Mouse (Mus musculus) kidney, embryonic 16.5 days (tissue): Measurements from ENCODE around the gene Mef2b. TPM values are rescaled to one million over a fixed set of nuclear protein-coding genes. Genes with fewer than 3 reads are reported as not detected.

Experiments used
- ATAC-seq: fragments of 200-750 bp; cut with Nextera tagmentation; 2 replicates; pipeline ENCODE4 v1.8.0; 2017; ENCODE audit warnings: moderate TSS enrichment; ENCODE audit not compliant: low FRiP score, low TSS enrichment
- H3K27ac ChIP-seq: fragments of 300-500 bp; sonication (generic); 2 replicates; pipeline ENCODE4 v1.5.1; 2014; ENCODE audit warnings: low read length
- H3K27me3 ChIP-seq: fragments of 300-500 bp; sonication (generic); 2 replicates; pipeline ENCODE4 v1.6.1; 2014; ENCODE audit warnings: low read length, control low read depth, mixed read lengths; ENCODE audit not compliant: insufficient read depth
- H3K36me3 ChIP-seq: fragments of 300-500 bp; sonication (generic); 2 replicates; pipeline ENCODE4 v1.6.1; 2014; ENCODE audit warnings: low read length, control low read depth, mixed read lengths; ENCODE audit not compliant: insufficient read depth
- H3K4me1 ChIP-seq: fragments of 300-500 bp; sonication (generic); 2 replicates; pipeline ENCODE4 v1.6.1; 2014; ENCODE audit warnings: low read length, control low read depth, mixed read lengths; ENCODE audit not compliant: insufficient read depth
- H3K4me2 ChIP-seq: fragments of 300-500 bp; sonication (generic); replicated peaks from 2 replicates; pipeline ENCODE4 v1.6.1; 2014; ENCODE audit warnings: low read depth, low read length
- H3K4me3 ChIP-seq: fragments of 300-500 bp; sonication (generic); 2 replicates; pipeline ENCODE4 v1.5.1; 2014; ENCODE audit warnings: mild to moderate bottlenecking, low read length
- H3K9ac ChIP-seq: fragments of 300-500 bp; sonication (generic); replicated peaks from 2 replicates; pipeline ENCODE4 v1.6.1; 2014; ENCODE audit warnings: low read length
- H3K9me3 ChIP-seq: fragments of 300-500 bp; sonication (generic); 2 replicates; pipeline ENCODE4 v1.6.1; 2016; ENCODE audit warnings: low read length, control low read depth
- WGBS: fragments of 180-500 bp; shearing (Covaris S2); extraction: QIAGEN DNeasy Blood & Tissue Kit; methylation state at CpG from one replicate; pipeline ENCODE4 v1.1.7; 2014; 5-methylcytosine and 5-hydroxymethylcytosine counted together
- polyA plus RNA-seq: library from polyadenylated mRNA; unstranded; fragments of >200 nt; fragmentation: Nextera tagmentation; extraction: Ambion mirVana; gene quantifications from 2 replicates; pipeline ENCODE4 v1.2.1, GENCODE M21; 2015

Mef2b gene
- polyA plus RNA-seq, 1 experiment from 2014 or later: 0.24 TPM

DNA sequence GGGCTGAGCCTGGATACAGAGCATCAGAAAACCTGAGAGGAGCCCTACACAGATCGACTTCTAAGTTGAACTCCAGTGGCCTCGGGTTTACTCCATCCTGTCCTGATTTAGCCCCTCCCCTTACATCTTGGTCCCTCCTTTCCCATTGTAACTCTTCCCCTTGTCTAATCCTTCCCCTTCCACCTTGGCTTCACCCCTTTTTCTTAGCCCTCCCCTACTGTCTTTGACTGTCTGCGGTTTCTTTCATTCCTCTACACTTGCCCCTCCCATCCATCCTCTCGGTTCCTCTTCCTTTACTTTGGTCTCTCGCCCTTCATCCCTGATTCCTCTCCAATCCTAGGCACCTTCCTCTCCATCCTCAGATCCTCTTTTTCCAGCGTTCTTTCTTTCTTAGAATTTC lies 25.0 kb upstream of the Mef2b start:
- H3K36me3 ChIP-seq: no peaks in the 10 kb centered on the region
- peaks cover 82% of the 10 kb centered on the region for H3K27me3 ChIP-seq
- no peaks in the 10 kb centered on the region for H3K9me3 ChIP-seq
- no peak overlapping the region for H3K27ac ChIP-seq
- no peak for ATAC-seq
- H3K4me2 ChIP-seq: no peak overlapping the region
- no peak overlapping the region for H3K9ac ChIP-seq
- 18% methylated on average over 6 of the region's 6 CpGs for WGBS
- H3K4me1 ChIP-seq: no peaks in the 10 kb centered on the region
- H3K4me3 ChIP-seq: no peak overlapping the region

DNA sequence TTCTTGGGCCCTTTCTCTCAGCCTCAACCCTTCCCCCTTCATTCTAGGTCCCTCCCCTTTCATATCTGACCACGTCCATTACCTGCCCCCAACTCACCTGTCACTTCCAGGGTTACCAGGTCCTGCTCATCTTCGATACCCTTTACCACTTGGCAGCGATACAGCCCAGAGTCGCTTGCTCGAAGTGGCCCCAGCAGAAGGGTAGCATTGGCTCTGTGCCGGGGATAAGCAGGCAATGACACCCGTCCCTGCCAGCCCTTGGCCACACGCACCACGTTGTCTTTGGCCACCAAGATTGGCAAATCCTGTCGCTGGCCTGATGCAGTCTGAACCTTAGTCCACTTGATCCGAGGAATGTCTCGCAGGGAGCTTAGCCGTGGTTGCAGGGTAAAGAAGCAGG lies 24.6 kb upstream of the Mef2b start:
- WGBS: 71% methylated on average over 13 of the region's 13 CpGs
- Histone ChIP-seq H3K9me3 (no peaks in the 10 kb centered on the region), H3K4me2 (no peak overlapping the region), H3K36me3 (no peaks in the 10 kb centered on the region), H3K4me3 (no peak overlapping the region), H3K4me1 (no peaks in the 10 kb centered on the region), H3K9ac (no peak overlapping the region), H3K27me3 (peaks cover 83% of the 10 kb centered on the region), H3K27ac (no peak overlapping the region)
- no peak for ATAC-seq

DNA sequence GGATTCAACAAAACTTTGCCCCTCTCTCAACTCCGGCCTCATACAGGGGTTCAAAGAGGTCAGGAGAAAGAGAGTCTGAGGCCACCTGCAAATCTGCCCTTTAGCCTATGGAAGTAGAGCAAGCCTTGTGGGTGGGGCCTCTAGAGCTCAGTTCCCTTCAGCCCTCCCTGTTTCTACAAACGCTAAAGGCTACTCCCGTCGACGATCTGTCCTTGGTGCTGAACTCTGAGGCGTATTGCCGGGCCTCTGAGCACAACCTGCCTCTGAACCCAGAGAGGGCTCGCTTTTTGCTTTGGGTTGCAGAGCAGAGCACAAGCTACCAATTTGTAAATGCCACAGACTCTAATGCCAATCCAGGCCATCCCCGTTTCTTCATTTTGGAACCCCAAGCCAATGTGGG lies 21.9 kb upstream of the Mef2b start:
- no peak overlapping the region for H3K27ac ChIP-seq
- ATAC-seq: no peak; the same call in 1 of the 2 replicates
- H3K4me3 ChIP-seq: no peak overlapping the region
- peaks cover 73% of the 10 kb centered on the region for H3K27me3 ChIP-seq
- H3K4me1 ChIP-seq: peaks cover 5% of the 10 kb centered on the region
- no peaks in the 10 kb centered on the region for H3K36me3 ChIP-seq
- no peak overlapping the region for H3K4me2 ChIP-seq
- H3K9me3 ChIP-seq: no peaks in the 10 kb centered on the region
- 4% methylated on average over 9 of the region's 9 CpGs for WGBS
- H3K9ac ChIP-seq: no peak overlapping the region

DNA sequence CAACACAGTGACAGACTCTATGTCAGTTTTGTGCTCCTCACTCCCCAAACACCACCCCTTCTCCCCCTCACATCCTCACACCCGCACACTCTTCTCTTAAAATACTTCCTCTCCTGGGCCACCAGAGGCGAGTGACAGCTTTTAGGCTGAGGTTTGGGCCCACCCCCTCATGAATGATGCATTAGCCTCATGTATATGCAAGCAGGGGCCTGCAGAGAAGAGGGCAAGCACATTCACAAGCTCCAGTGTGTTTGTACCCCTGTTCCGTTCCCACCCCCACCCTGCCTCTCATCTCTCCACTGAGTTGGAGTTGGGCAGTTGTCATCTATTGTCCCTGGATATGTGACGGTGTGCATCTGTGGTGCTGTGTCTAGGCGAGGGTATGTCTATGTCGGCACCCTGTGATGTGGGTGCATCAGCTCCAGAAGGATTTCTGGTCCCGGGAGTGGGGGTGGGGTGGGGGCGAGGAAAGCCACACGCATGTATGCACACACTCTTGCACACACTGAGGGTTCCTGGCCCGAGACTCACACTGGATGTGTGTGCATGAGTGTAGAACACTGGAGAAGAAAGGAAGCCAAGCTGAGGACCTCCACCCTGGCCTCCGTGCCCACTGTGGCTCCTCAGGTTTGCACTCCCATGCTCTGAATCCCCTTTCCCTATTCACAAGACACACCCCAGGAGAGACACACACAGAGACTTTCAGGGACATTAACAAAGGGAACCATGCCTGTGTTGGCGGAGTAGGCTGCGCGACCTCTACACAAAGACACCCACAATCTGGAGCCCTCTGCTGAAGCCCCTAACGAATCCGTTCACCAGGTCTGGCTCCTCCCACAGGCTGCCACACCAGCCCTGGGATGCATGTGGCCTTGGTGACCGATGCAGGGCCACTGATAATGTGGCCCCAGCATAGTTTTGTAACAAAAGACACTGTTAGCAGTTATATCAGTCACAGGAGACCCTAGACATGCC lies 20.5 kb upstream of the Mef2b start:
- H3K27ac ChIP-seq: no peak overlapping the region
- no peak overlapping the region for H3K4me3 ChIP-seq
- no peak overlapping the region for H3K9ac ChIP-seq
- WGBS: 13% methylated on average over 17 of the region's 17 CpGs
- H3K4me2 ChIP-seq: no peak overlapping the region
- H3K4me1 ChIP-seq: peaks cover 5% of the 10 kb centered on the region
- ATAC-seq: no peak
- H3K27me3 ChIP-seq: peaks cover 59% of the 10 kb centered on the region
- H3K36me3 ChIP-seq: no peaks in the 10 kb centered on the region
- no peaks in the 10 kb centered on the region for H3K9me3 ChIP-seq

DNA sequence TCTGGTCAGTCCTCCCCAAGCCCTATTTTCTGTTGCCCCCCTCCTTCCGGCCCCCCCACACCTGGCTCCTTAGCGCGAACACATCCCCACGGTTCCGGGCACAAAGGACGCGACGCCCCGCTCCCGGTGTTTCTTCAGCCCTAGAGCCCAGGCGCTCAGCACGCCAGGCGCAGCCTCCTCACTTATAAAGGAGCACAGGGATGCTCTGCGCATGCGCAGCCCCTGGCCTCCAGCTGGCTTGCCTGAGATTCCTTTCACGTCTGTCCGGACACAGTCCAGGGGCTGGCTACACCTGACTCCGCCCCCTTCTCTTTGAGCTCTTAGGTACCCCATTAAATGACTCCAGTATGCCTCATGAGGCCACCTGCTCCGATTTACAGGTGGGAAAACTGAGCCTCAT lies 18.8 kb upstream of the Mef2b start, which contains the start of gene Ncan:
TSS of gene Ncan (minus strand) at position 207 of the 400 bp plus-strand sequence.
- peak within 1 kb of the TSS; percentile 41 for H3K4me2 ChIP-seq
- H3K27ac ChIP-seq: no peak within 1 kb of the TSS
- no peak within 1 kb of the TSS for H3K9ac ChIP-seq
- peaks cover 5% of the 10 kb centered on the region for H3K4me1 ChIP-seq
- H3K27me3 ChIP-seq: peaks cover 48% of the 10 kb centered on the region
- no peaks in the 10 kb centered on the region for H3K36me3 ChIP-seq
- H3K9me3 ChIP-seq: no peaks in the 10 kb centered on the region
- peak; percentile 77 for ATAC-seq
- H3K4me3 ChIP-seq: no peak within 1 kb of the TSS
- WGBS: 2% methylated on average over 19 of the region's 19 CpGs

DNA sequence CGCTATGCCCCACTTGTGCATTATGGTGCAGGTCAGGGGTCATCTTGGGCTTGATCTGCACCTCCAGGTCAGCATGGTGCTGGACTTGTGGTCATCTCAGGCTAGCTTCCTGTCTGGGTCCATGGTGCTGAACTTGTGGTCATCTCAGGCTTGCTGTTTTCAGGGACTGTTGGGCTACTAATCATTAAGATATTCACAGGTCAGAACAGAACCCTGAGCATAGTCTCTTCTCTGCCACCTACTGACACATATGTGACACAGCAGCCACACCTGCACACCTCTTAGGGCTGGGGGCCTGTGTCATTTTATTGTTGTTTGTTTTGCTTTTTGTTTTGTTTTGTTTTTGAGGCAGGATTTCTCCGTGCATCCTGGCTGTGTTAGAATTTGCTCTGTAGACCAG lies 16.6 kb upstream of the Mef2b start:
- Histone ChIP-seq H3K9me3 (no peaks in the 10 kb centered on the region), H3K27ac (no peak overlapping the region), H3K4me1 (peaks cover 5% of the 10 kb centered on the region), H3K9ac (no peak overlapping the region), H3K27me3 (peaks cover 32% of the 10 kb centered on the region), H3K4me3 (no peak overlapping the region), H3K36me3 (no peaks in the 10 kb centered on the region), H3K4me2 (no peak overlapping the region)
- 48% methylated on average over 2 of the region's 2 CpGs for WGBS
- ATAC-seq: no peak

DNA sequence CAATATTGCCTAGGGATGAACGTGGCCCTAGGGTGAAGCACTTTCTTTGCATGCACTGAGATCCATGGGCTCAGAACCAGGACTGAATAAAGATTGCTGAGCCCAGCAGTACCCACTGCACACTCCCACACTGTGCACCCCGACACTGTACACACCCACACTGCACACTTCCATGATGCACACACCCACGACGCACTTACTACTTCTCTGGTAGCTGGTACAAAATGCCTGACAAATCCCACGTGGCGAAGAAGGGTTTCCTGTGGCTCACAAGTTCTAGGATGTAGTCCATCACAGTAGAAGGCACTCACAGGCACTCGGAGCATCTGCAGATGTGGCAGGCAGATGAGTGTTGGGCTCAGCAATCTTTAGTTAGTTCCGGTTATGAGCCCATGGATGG lies 14.5 kb upstream of the Mef2b start:
- 60% methylated on average over 8 of the region's 8 CpGs for WGBS
- no peak overlapping the region for H3K9ac ChIP-seq
- H3K4me1 ChIP-seq: peaks cover 9% of the 10 kb centered on the region

DNA sequence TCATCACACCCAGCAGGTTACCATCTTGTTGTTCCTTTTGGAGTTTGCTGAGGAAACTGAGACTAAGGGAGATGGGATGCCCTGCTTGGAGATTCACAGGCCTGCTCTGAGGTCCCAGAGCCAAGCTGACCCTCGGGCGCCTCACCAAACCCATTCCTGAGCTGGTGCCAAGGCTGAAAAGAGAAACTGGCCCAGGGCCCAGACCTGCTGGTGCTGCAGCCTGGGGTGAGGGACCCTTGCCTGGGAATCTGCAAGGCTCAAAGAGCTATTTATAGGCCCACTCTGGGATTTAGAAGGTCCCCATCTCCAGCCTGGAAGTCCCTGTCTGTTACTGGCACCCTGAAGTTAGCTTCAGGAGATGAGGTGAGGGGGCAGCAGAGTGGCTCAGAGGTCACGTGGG lies 11.1 kb upstream of the Mef2b start:
- Histone ChIP-seq H3K4me3 (no peak overlapping the region), H3K27ac (no peak overlapping the region), H3K9me3 (no peaks in the 10 kb centered on the region), H3K9ac (no peak overlapping the region), H3K4me2 (no peak overlapping the region), H3K36me3 (0 out of 2 replicates have a peak, but pooled peaks cover 5% of the 10 kb centered on the region), H3K4me1 (peaks cover 11% of the 10 kb centered on the region), H3K27me3 (no peaks in the 10 kb centered on the region)
- no peak for ATAC-seq
- WGBS: 87% methylated on average over 3 of the region's 3 CpGs

More for the DNA sequence above, 14.5 kb upstream of the Mef2b start:
- Histone ChIP-seq H3K4me2 (no peak overlapping the region), H3K9me3 (no peaks in the 10 kb centered on the region), H3K4me3 (no peak overlapping the region), H3K27me3 (peaks cover 11% of the 10 kb centered on the region), H3K36me3 (no peaks in the 10 kb centered on the region), H3K27ac (no peak overlapping the region)
- ATAC-seq: no peak

DNA sequence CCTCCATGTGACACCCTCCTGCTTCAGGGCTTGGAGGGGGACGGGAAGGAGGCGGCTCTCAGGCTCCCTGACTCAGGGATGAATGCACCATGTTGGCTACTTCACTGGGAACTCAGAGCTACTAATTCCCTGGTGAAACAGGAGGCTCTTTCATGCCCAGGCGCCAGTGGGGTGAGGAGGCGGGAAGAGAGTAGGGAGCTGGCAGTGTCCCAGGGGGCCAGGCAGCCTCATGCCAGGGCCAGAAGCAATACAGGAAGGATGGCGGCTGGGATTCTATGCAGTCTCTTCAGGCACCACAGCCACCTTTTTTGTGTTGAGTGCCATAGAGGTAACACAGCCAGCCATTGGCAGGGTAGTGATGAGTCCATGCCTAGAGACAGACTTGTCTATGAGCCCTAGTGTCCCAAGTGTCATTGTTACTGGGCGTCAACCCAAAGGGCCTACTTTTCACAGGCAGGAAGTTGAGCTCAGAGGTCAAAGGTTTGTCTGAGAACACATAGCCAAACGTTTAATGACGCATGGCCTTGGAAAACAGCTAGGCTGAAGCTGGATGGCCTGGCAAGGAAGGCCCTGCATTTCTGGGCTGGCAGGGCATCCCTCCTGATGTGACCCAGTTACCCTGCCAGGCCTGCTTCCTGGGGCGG lies 10.1 kb upstream of the Mef2b start:
- Histone ChIP-seq H3K4me1 (peaks cover 11% of the 10 kb centered on the region), H3K4me3 (no peak overlapping the region), H3K4me2 (no peak overlapping the region), H3K9ac (no peak overlapping the region), H3K9me3 (no peaks in the 10 kb centered on the region), H3K27ac (no peak overlapping the region), H3K36me3 (peaks cover 14% of the 10 kb centered on the region), H3K27me3 (no peaks in the 10 kb centered on the region)
- WGBS: 54% methylated on average over 9 of the region's 9 CpGs
- no peak for ATAC-seq

DNA sequence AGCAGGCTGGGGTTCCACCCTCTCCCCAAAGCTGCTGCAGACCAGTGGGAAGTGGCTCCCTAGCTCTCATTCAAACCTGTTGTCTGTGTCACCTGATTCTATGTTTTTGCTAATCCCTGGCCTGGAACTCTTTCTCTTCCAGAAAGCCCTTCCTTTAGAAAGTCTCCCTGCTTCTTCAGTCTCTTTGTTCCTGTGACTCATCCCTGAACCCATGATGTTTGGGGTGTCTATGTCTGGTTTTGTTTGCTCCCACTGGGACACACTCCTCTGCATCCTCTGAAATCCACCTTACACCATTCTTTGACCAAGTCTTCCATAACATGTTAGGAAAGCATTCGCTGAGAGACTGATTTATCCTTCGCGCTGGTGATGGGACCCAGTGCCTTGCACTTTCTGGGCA lies 9.4 kb upstream of the Mef2b start:
- Histone ChIP-seq H3K27ac (no peak overlapping the region), H3K9me3 (no peaks in the 10 kb centered on the region), H3K9ac (no peak overlapping the region), H3K4me2 (no peak overlapping the region), H3K27me3 (no peaks in the 10 kb centered on the region), H3K4me3 (no peak overlapping the region), H3K36me3 (peaks cover 20% of the 10 kb centered on the region), H3K4me1 (peaks cover 11% of the 10 kb centered on the region)
- WGBS: 83% methylated on average over 3 of the region's 3 CpGs
- ATAC-seq: no peak
